Mouse (Mus musculus) CD4-positive helper T cell, adult 2 months (primary cell): ENCODE measurements around the gene Vmn1r235.
"Not testable (repeated sequence)": the region's sequence is repeated elsewhere in the genome, so short reads cannot be mapped to it uniquely, and the experiment has no call there.

Experiments
- DNase-seq: peaks from one replicate; pipeline ENCODE4 v3.0.0-alpha.2; 2012; ENCODE audit warnings: low read depth, missing footprints, low spot score

Gene Vmn1r235

DNA sequence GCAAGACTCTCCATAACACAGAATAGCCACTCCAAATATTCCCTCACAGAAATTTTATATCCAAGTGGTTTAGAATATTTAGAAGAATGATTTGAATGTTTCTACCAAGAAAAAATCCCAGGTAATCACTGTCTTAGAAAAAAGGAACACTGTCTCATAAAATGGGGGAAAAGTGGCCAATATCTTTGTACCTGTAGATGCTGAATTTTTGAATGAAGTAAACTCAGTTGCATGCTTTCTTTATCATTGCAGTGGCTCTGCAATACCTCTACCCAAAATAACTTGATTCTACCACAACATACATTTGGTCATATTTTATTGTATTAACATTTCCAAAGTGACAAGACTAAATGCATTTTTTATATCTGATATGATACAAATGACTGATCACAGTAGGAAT lies at the start of gene Vmn1r235:
Vmn1r235 (plus strand) TSS at position 301 of the 400 bp plus-strand sequence.
- no peak for DNase-seq

DNA sequence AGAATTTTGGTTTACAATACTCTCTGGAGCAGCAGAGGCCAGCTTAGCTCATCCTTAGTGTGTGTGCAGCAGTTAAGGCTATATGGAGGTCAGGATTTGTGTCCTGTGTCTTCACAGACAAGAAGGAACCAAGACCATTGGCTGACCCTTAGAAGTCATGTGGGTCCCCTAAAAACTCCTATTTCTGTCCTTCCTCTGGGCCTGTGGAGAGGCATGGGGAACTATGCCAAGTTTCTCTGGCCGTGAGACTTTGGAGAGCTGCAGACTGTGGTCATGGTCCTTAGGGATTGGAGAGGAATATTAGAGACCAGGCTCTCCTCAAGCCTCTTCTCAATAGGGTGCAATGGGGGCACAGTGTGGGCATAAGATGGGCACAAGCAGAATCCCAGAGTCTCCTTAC lies 45.1 kb upstream of the Vmn1r235 start:
- not testable (repeated sequence) for DNase-seq

DNA sequence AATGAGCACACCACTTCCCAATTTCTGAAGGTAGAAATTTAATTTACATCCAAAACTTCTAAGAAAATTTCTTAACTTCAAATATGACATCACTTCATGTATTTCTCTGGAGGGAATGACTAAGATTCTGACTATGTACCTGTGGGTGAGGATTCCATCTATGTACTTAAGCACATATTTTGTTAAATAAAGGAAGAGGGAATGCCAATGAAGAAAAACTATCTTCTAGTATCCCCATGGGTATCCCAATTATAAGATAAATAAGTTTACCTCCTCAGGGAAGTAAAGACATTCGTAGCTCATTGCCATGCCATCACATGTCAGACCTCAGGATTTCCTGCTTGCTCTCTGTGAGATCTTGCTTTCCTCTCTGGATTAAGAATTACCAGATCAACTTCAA lies 30.4 kb upstream of the Vmn1r235 start, which contains the start of gene Vmn1r234:
Vmn1r234 (plus strand) TSS at position 301 of the 400 bp plus-strand sequence.
- no peak for DNase-seq

DNA sequence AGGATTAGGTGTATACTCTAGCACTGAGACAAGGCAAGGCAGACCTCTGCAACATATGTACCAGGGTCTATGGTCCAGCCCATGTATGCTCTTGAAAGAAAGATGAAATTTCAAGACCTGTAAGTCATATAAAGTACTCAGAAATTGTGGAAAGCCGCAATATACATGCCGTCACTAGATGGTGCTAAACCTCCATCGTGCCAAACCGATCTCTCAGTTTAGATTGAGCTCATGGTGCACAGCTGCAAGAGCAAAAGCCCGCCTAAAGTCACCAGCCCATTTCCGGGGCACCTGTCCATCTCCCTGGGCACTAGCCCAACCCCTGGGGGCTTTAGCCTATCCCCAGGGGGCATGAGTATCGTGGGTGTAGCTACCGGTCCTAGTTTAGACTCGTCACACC lies 24.6 kb upstream of the Vmn1r235 start:
- peak; percentile 74 for DNase-seq

DNA sequence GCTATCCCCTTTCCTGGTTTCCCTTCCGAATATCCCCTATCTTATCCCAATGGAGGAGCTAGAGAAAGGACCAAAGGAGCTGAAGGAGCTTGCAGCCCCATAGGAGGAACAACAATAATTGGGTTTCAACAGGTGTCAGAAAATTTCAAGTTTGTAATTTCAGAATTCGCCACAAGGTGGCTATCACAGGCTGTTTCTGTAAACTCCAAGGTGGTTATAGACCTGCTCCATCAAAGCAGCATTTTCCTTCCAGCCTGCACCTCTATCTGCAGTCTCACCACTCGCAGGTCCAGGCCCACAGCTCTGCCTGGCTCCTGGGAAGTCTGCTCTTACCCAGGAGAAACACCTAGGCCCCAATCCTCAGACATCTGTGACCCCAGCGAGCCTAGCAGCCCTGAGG lies 15.9 kb downstream of the Vmn1r235 start:
- peak; percentile 78 for DNase-seq

DNA sequence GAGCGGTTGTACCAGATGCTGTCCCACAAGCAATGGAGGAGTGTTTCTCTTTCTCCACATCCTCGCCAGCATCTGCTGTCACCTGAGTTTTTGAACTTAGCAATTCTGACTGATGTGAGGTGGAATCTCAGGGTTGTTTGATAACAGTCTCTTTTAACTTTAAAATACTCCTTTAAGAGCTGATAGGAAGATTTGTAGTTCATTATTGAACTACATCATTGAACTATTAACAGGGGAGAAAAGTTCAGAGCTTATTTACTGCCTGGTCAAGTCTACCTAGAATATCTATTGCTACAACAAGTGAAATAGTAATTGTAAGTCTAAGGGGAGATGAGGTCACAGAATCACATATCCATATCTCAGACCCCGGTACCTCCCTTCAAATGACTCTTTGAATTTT lies 26.4 kb downstream of the Vmn1r235 start, which contains the start of gene Vmn1r236:
Vmn1r236 (plus strand) TSS at position 301 of the 400 bp plus-strand sequence.
- no peak for DNase-seq

DNA sequence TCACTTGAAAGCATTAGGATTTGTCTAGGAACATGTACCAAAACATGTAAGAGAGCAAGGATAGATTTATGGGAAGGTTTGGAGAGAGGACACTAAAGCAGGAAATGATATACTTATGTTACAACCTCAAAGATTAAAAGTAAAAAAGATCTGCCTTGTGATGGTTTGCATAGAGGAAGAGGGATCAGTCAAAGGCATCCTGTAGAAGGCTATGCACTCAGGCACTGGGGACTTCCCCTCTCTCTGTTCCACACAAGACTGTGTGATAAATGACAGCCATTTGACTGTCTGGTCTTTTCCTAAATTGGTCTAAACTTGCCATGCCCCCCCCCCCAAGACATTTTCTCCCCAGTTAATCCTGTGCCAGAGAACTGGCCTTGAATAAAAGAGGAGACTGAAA lies 28.2 kb downstream of the Vmn1r235 start:
- peak; percentile 17 for DNase-seq

DNA sequence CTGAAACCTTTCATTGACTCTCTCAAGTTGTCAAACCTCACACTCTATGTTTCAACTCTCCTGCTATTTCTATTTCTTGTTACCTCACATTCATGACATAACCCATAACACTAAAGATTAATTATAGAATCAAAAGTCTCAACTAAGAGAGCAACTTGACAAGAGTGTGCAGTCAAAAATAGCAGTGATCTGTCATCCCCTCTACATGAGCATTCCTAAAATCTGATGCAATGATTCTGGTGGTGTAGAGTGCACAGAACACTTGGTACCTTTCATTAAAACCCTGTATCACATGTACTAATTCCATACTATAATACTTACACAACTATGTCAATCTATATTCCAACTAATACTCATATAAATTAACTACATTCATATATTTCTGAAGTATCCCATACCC lies 33.5 kb downstream of the Vmn1r235 start:
- no peak for DNase-seq

DNA sequence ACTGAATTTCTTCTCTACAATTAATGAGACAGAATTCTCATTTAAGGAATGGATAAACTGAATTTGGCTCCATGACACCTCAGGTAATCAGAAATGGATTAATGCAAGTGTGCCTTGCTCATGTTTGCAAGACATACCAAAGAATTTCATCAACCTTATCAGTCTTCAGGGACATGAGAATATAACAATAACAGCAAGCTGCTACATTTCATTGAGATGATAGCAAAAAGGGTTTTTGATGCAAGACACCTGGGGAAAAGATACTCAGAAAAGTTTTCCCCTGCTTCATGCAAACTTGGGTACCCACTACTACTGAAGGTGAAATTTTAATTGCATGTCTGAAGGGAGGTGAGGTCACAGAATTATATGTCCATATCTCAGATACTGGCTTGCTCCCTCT lies 55.4 kb downstream of the Vmn1r235 start, which contains the start of gene Vmn1r237:
Vmn1r237 (plus strand) TSS at position 301 of the 400 bp plus-strand sequence.
- no peak for DNase-seq
